Mouse (Mus musculus) midbrain, embryonic 13.5 days (tissue): Measurements from ENCODE around the gene Trp53tg5. TPM values are rescaled to one million over a fixed set of nuclear protein-coding genes. Genes with fewer than 3 reads are reported as not detected.

Source experiments
- ATAC-seq: fragments of 200-750 bp; cut with Nextera tagmentation; 2 replicates; pipeline ENCODE4 v1.8.0; 2017; ENCODE audit warnings: mild to moderate bottlenecking, moderate TSS enrichment, moderate library complexity
- H3K27ac ChIP-seq: fragments of 300-500 bp; sonication (generic); 2 replicates; pipeline ENCODE4 v1.5.1; 2015; ENCODE audit warnings: inconsistent platforms, mild to moderate bottlenecking, moderate library complexity
- H3K27me3 ChIP-seq: fragments of 300-500 bp; sonication (generic); 2 replicates; pipeline ENCODE4 v1.6.1; 2015; ENCODE audit warnings: mild to moderate bottlenecking, inconsistent platforms
- H3K36me3 ChIP-seq: fragments of 300-500 bp; sonication (generic); 2 replicates; pipeline ENCODE4 v1.6.1; 2015; ENCODE audit warnings: mild to moderate bottlenecking, inconsistent platforms
- H3K4me1 ChIP-seq: fragments of 300-500 bp; sonication (generic); replicated peaks from 2 replicates; pipeline ENCODE4 v1.6.1; 2015; ENCODE audit warnings: inconsistent platforms
- H3K4me2 ChIP-seq: fragments of 300-500 bp; sonication (generic); replicated peaks from 2 replicates; pipeline ENCODE4 v1.6.1; 2015; ENCODE audit warnings: moderate library complexity, mild to moderate bottlenecking, inconsistent platforms
- H3K4me3 ChIP-seq: fragments of 300-500 bp; sonication (generic); replicated peaks from 2 replicates; pipeline ENCODE4 v1.5.1; 2015; ENCODE audit warnings: mild to moderate bottlenecking, inconsistent platforms
- H3K9ac ChIP-seq: fragments of 300-500 bp; sonication (generic); replicated peaks from 2 replicates; pipeline ENCODE4 v1.6.1; 2015; ENCODE audit warnings: mild to moderate bottlenecking, inconsistent platforms
- H3K9me3 ChIP-seq: fragments of 300-500 bp; sonication (generic); 2 replicates; pipeline ENCODE4 v1.6.1; 2016; ENCODE audit warnings: mild to moderate bottlenecking, inconsistent platforms
- WGBS: fragments of 180-500 bp; shearing (Covaris S2); methylation state at CpG from one replicate; pipeline ENCODE4 v1.1.7; 2015; 5-methylcytosine and 5-hydroxymethylcytosine counted together
- polyA plus RNA-seq: library from polyadenylated mRNA; unstranded; fragments of >200 nt; fragmentation: Nextera tagmentation; extraction: Ambion mirVana; gene quantifications from 2 replicates; pipeline ENCODE4 v1.2.1, GENCODE M21; 2015

Trp53tg5 gene
- polyA plus RNA-seq, 1 experiment from 2014 or later, result not detected

DNA sequence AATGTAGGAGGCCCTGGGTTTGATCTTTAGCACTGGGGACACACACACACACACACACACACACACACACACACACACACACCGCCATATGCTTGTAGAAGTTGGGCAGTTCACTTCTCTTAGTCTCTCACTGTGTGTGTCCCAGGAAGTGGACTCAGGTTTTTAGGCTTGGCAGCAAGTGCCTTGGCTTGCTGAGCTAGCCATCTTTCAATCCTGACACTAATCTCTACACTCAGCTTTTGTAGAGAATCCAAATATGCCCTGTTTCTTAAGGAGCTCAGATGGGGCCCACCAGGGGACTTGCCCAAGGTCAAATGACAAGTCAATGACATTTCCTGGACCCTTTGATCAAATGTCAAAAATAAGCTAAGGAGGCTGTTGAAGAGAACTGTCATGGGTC, 17.1 kb downstream of the Trp53tg5 start:
- Histone ChIP-seq H3K9ac (peak overlapping the region; percentile 55; the same call in 1 of the 2 replicates), H3K27me3 (no peaks in the 10 kb centered on the region), H3K9me3 (no peaks in the 10 kb centered on the region), H3K4me2 (peak overlapping the region; percentile 38; the same call in 1 of the 2 replicates), H3K36me3 (no peaks in the 10 kb centered on the region), H3K27ac (no peak overlapping the region), H3K4me1 (peaks cover 10% of the 10 kb centered on the region), H3K4me3 (no peak overlapping the region)
- no peak for ATAC-seq
- WGBS, result 70% methylated on average over 1 of the region's 1 CpGs

DNA sequence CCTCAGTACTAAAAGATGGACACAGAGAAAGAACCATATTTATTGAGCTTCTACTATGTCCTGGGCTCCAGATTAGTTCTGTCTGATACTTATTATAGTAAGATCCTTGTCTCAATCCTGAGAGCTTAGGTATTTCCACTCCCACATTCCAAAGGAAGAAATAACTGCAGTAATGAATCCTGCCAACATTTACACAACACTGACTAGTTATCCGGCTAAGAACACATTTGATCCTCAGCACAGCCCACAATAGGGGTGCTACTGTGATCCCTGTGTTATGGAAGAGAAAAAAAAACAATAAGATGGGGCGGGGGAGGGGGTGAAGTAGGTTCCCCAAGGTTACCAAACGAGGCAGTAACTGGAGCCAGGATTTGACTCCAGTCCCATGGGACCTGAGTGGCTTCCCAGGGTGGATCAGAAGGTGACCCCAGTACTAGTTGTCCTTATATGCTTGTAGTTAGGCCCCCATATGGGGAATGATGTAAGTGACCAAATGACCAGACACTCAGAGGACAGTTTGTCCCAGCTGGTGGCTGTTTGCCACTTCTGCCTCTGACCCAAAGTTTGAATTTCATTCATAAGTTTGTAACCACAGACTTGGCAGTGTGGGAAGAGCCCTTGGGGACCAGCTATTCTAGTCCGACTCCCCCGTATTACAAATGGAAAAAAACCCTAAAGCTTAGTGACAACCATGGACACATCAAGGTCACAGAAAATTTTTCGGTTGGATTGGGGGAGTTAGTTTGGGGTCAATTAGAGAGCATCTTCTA, 17.9 kb downstream of the Trp53tg5 start:
- Histone ChIP-seq H3K36me3 (no peaks in the 10 kb centered on the region), H3K9ac (no peak overlapping the region), H3K4me2 (no peak overlapping the region), H3K27me3 (no peaks in the 10 kb centered on the region), H3K4me3 (no peak overlapping the region), H3K9me3 (no peaks in the 10 kb centered on the region), H3K27ac (no peak overlapping the region), H3K4me1 (peaks cover 10% of the 10 kb centered on the region)
- 75% methylated on average over 6 of the region's 6 CpGs for WGBS
- no peak for ATAC-seq

DNA sequence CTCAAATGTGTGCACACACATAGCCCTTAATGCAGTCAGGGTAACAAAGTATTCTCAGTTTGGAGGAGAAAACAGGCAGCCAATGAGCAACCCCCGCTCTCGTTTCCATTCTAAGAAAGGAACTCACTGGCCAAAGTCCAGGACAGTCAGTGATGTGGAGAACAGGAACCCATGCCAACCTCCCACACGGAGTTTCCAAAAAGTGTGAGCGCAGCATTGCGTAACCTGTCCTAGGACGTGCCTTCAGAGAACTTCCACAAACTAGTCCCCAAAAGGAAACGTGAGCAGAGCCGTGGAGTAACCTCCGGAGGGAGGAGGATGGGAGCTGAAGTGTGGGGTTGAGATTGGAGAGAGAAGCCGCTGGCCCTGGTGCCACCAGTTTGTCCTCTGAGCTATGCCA, 18.7 kb downstream of the Trp53tg5 start:
- Histone ChIP-seq H3K27ac (no peak overlapping the region), H3K4me3 (no peak overlapping the region), H3K9me3 (no peaks in the 10 kb centered on the region), H3K4me2 (no peak overlapping the region), H3K4me1 (peaks cover 10% of the 10 kb centered on the region), H3K9ac (no peak overlapping the region), H3K36me3 (no peaks in the 10 kb centered on the region), H3K27me3 (no peaks in the 10 kb centered on the region)
- no peak for ATAC-seq
- 87% methylated on average over 10 of the region's 10 CpGs for WGBS

DNA sequence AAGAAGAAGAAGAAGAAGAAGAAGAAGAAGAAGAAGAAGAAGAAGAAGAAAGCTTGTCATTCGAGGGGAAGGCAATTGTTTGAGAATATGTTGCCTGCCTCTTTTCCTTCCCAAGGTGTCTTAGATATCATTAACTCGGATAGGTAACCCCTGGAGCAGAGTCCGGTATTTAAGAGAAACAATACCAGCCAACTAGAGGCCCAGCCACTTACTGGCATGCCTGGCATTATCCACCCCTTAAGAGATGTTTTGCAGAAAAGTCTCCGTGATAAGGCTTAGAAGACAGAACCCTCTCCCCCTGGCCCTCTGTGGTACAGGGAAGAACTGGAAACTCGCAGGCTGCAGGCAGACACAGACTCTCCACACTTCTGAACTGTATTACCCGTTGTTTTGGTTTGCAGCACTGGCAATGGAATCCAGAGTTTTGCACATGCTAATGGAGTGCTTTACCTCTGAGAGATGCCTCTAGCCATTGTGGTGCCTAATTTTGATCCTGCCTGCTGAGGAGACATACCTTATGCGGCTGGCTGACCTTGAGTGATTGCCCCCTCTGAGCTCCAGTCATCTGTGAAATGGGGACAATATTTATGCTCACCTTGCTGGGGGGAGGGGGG, 19.5 kb downstream of the Trp53tg5 start:
- no peak overlapping the region for H3K9ac ChIP-seq
- ATAC-seq, result no peak
- no peaks in the 10 kb centered on the region for H3K27me3 ChIP-seq
- no peak overlapping the region for H3K27ac ChIP-seq
- no peak overlapping the region for H3K4me2 ChIP-seq
- no peaks in the 10 kb centered on the region for H3K36me3 ChIP-seq
- H3K4me3 ChIP-seq, result no peak overlapping the region
- H3K9me3 ChIP-seq, result no peaks in the 10 kb centered on the region
- 78% methylated on average over 7 of the region's 7 CpGs for WGBS
- H3K4me1 ChIP-seq, result peaks cover 10% of the 10 kb centered on the region

DNA sequence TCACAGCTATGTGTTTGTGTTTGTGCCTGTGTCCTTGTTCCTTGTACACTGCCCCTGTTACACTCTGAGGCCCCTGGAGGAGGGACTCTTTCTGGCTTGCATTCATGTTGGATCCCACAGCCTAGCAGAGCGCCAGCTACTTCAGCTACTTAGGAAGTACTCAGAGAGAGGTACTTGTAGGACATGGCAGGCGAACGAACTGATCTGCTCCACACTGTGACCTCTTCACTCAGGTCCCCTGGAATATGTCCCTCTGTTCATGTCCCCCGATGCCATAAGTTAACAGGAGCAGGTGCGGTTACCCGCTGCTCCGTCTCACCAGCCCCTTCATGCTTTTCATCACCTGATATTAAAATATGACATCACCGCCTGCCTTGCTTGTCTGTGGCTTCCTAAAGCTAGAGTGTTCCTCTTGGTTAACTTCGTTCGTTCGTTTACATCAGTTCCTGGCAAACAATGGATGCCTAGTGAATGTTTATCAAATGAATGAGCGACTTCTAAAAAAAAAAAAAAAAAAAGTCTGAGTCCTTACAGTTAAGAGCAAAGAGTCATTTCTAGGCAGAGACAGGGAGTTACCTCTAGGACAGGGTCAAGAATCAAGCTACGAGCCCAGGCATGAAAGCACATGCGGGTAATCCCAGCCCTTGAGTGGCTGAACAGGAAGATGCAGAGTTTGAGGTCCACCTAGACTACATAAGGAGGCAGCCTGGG, 20.3 kb downstream of the Trp53tg5 start:
- Histone ChIP-seq H3K4me1 (peaks cover 10% of the 10 kb centered on the region), H3K27me3 (no peaks in the 10 kb centered on the region), H3K36me3 (no peaks in the 10 kb centered on the region), H3K9me3 (no peaks in the 10 kb centered on the region), H3K27ac (no peak overlapping the region), H3K4me3 (no peak overlapping the region), H3K4me2 (no peak overlapping the region), H3K9ac (no peak overlapping the region)
- ATAC-seq, result no peak
- 88% methylated on average over 14 of the region's 14 CpGs for WGBS

DNA sequence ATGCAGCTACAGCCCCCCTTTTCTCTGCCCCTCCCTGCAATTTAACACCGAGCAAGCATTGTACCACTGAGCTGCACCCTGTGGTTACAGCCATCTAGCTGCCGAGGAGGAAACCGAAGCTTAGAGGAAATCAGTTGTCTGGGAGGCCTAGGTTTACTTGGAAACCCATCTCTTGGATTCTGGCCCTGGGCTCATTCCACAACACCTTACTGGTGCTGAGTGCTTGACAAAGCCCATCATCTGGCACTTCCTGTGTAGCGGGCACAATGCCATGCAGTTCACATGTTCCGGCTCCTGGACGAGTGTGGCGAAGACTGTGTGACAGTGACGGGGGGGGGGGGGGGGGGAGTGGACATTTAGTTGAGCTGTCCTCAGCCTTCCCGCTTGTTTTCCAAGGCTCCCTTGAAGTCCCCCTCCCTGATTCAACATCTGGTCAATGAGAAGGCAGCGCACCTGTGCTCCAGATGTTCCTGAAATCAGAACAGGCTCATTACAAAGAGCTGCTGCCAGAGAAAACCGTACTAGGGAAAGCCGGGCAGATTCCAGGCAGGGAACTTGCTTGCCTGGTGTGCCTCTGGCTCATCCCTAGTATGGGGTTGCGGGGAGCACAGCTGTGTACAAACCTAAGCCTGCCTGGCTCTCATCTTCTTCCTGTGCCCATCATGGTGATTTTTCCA, 21.4 kb downstream of the Trp53tg5 start:
- H3K36me3 ChIP-seq, result no peaks in the 10 kb centered on the region
- H3K27ac ChIP-seq, result no peak overlapping the region
- ATAC-seq, result no peak
- peaks cover 9% of the 10 kb centered on the region for H3K4me1 ChIP-seq
- no peak overlapping the region for H3K4me3 ChIP-seq
- H3K9me3 ChIP-seq, result no peaks in the 10 kb centered on the region
- 51% methylated on average over 12 of the region's 13 CpGs for WGBS
- no peak overlapping the region for H3K9ac ChIP-seq
- H3K27me3 ChIP-seq, result no peaks in the 10 kb centered on the region
- H3K4me2 ChIP-seq, result no peak overlapping the region

DNA sequence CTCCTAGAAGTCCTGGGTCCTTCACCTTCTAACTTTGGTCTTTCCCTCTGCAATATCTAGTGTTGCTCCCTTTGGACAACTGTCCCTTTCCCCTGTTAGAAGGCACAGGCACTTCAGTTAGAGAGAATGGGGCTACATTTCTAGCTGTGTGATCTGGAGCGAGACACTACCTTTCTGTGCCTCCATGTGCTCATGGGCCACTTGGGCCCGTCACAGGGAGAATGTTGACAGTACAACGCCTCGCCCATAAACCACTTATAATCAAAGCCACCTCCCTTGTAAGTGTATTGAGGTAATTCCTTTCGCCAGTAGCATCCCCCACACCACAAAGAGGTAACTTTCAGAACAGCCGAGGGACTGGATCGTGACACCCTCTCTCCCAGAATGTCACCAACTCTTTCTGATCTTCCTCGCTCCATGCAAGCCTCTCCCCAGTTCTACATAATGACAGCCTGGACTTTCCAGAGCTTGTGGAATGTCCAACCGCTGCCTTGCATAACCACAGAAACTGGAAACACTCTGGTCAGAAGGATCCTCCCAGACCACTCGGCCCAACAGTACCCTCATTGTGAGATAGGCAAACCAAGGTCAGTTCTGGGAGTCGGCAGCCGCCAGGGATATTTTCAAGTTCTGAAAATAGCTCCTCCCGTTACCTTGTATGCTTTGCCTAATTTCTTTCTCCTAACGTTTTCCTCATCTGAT, 24.0 kb downstream of the Trp53tg5 start:
- Histone ChIP-seq H3K9ac (no peak overlapping the region), H3K27me3 (0 out of 2 replicates have a peak, but pooled peaks cover 1% of the 10 kb centered on the region)

DNA sequence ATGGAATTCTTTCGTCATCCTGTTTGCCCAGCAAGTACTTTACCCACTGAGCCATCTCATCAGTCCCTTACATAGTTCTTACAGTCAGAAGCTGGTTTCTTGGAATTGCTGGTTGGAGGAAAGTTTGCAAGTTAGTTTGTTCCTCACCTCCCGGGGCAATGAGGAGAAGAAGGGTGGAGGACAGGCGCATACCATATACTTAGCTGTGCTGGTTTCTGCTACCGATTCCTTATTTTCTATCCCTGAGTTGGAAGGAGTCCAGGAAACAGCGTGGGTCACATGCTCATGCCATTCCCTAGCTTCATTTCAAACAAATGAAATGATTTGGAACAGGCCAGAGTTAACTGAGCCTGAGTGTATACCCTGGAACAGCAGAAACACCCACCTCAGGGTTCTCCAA, 24.6 kb downstream of the Trp53tg5 start:
- WGBS, result 79% methylated on average over 5 of the region's 5 CpGs
- Histone ChIP-seq H3K4me1 (no peaks in the 10 kb centered on the region), H3K4me2 (no peak overlapping the region), H3K27me3 (0 out of 2 replicates have a peak, but pooled peaks cover 6% of the 10 kb centered on the region), H3K9me3 (no peaks in the 10 kb centered on the region), H3K36me3 (no peaks in the 10 kb centered on the region), H3K9ac (no peak overlapping the region), H3K27ac (no peak overlapping the region), H3K4me3 (no peak overlapping the region)
- ATAC-seq, result no peak

More for the DNA sequence above, 24.0 kb downstream of the Trp53tg5 start:
- ATAC-seq, result no peak
- Histone ChIP-seq H3K4me2 (no peak overlapping the region), H3K9me3 (no peaks in the 10 kb centered on the region), H3K4me3 (no peak overlapping the region), H3K36me3 (no peaks in the 10 kb centered on the region), H3K27ac (no peak overlapping the region), H3K4me1 (no peaks in the 10 kb centered on the region)
- WGBS, result 92% methylated on average over 14 of the region's 14 CpGs

DNA sequence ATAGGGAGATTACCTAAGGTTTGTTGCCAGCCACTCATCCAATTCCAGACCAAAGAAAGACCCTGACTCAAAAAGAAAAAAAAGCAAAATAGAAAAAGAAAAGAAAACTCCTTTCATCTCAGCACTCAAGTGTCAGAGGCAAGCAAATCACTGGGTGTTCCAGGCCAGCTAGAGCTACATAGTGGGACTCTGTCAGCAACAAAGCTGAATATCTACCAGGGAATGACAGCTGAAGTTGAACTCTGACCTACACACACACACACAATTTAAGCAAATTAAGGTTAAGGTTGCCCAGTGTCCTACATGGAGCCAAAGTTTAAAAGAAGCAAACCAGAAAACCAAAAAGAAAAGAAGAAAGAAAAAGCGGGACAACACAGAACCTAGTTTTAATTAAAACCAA, 25.4 kb downstream of the Trp53tg5 start:
- Histone ChIP-seq H3K4me2 (no peak overlapping the region), H3K4me1 (peaks cover 6% of the 10 kb centered on the region; the same call in 1 of the 2 replicates), H3K4me3 (no peak overlapping the region), H3K27ac (no peak overlapping the region), H3K27me3 (0 out of 2 replicates have a peak, but pooled peaks cover 8% of the 10 kb centered on the region), H3K36me3 (no peaks in the 10 kb centered on the region), H3K9ac (no peak overlapping the region), H3K9me3 (no peaks in the 10 kb centered on the region)
- ATAC-seq, result no peak
- WGBS, result 80% methylated on average over 1 of the region's 1 CpGs

DNA sequence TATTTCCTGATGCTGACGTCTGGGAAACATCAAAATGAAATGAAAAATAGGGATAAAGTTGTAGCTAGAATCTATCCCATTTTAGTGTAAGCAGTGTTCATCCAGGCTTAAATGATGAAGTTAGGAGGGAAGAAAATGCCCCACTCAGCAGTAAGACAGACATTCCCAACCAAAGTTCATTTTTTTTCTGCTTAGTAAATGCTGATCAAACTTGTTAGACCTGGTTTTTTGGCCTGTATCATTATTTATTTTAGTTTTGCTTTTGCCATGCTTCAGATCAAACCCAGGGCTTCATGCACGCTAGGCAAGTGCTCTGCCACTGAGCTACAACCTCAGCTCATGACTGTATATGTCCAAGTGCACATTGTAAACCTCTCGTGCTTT, 27.4 kb downstream of the Trp53tg5 start:
- no peaks in the 10 kb centered on the region for H3K36me3 ChIP-seq
- no peak overlapping the region for H3K9ac ChIP-seq
- no peak overlapping the region for H3K27ac ChIP-seq
- H3K4me2 ChIP-seq, result no peak overlapping the region
- ATAC-seq, result no peak
- H3K4me3 ChIP-seq, result no peak overlapping the region
- H3K4me1 ChIP-seq, result peaks cover 24% of the 10 kb centered on the region
- H3K9me3 ChIP-seq, result no peaks in the 10 kb centered on the region
- WGBS, result 86% methylated on average over 3 of the region's 3 CpGs
- peaks cover 24% of the 10 kb centered on the region for H3K27me3 ChIP-seq

DNA sequence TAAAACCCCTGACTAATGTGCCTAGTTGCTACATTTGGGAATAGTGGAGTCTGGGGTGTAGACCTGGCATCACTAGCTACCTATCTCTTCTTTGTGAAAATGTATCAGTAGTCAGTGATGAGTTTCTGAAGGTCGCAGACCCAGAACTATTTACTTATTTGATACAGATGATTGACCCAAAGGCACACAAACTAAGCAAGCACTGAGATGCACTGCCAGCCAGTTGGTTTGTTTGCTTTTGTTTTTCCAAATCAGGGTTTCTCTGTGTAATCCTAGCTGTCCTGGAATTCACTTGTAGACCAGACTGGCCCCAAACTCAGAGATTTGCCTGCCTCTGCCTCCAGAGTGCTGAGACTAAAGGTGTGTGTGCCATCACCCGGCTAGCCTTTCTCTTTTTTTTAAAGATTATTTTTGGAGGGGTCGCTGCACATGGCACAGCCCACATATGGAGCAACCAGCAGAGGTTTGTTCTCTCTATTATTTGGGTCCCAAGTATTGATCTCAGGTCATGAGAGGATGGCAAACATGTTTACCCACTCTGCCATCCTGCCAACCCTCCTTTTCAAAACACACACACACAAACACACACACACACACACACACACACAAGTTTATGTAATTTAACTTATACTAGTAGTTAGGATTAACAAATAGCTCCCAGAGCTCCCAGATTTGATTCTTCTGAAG, 28.0 kb downstream of the Trp53tg5 start:
- H3K4me2 ChIP-seq, result no peak overlapping the region
- no peak for ATAC-seq
- H3K27me3 ChIP-seq, result peaks cover 27% of the 10 kb centered on the region
- no peaks in the 10 kb centered on the region for H3K36me3 ChIP-seq
- H3K9ac ChIP-seq, result no peak overlapping the region
- H3K27ac ChIP-seq, result no peak overlapping the region
- H3K4me1 ChIP-seq, result peaks cover 25% of the 10 kb centered on the region
- no peak overlapping the region for H3K4me3 ChIP-seq
- WGBS, result 79% methylated on average over 3 of the region's 3 CpGs
- no peaks in the 10 kb centered on the region for H3K9me3 ChIP-seq
